Mouse (Mus musculus): ENCODE results near the gene Dmgdh.

DNA sequence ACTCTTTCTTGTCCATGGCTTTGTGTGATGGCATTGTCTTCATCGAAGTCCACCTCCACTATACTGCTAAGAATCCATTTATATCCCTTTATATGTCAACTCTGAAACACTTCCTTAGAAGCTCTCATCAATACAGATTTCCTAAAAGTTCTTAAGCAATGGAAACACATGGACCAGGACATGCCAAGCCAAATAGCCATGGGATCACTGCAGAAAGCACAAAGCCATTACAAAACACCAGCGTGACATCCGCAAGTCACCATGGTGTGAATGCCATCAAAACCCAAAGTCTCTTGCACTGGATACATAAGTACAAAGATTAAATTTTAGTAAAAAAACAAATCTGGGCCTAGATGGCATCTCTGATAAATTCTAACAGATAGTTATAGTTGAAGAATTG is 15.3 kb downstream of the Dmgdh start:
- TF ChIP-seq GATA1 (IDR thresholded peaks at IDR 0.05; ENCODE audit: borderline replicate concordance, low read length) (no peak), FLI1 (IDR thresholded peaks at IDR 0.05; ENCODE audit: low read length) (no peak)
